Mouse (Mus musculus) liver, embryonic 14 days (tissue): ENCODE data around the gene Ccl12. TPM values are rescaled to one million over a fixed set of nuclear protein-coding genes. Genes with fewer than 3 reads are reported as not detected.

ENCODE experiments used
- polyA plus RNA-seq: library from polyadenylated mRNA; depleted of rRNA; stranded (reverse); fragments of >200 nt; gene quantifications from 2 replicates; pipeline ENCODE4 v1.2.3, GENCODE M21; 2012; rRNA removed

The Ccl12 gene
- 0.47 and 0.70 TPM in 2 replicates for polyA plus RNA-seq

DNA sequence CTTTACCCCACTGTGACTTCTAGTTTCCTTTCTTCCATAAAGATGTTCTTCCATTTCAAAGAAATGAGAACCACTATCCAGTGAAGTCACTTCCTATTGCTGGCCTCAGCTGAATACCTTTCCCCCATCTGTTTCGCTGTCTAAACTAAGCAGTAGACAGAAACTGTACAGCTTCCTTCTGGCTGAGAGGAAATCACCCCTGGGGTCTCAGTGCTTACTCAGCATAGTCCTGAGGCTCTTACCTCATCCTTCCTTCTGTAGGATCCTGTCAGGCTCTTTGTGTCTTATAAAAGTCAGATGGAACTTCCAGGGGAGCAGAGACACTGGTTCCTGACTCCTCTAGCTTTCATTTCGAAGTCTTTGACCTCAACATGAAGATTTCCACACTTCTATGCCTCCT, at the start of gene Ccl12:
TSS of gene Ccl12 (plus strand) at position 317 of the 400 bp plus-strand sequence.

DNA sequence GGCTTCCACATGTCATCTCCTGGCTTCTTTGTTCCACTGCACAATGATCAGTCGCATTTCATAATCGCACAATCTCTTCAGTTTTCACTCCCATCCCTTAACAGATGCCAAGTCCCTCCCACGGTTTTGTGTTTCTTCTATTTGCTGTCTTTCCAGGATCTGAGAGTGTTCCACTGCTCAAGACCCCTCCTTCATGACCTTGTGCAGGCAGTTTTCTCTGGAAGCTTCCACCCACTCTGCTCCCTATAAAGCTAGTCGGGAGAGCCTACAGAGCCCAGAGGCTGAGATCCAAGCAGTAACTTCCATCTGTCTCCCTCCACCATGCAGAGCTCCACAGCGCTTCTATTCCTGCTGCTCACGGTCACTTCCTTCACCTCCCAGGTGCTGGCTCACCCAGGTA, 44.0 kb upstream of the Ccl12 start, which contains the start of gene Ccl11:
TSS of gene Ccl11 (plus strand) at position 178 of the 400 bp plus-strand sequence.

DNA sequence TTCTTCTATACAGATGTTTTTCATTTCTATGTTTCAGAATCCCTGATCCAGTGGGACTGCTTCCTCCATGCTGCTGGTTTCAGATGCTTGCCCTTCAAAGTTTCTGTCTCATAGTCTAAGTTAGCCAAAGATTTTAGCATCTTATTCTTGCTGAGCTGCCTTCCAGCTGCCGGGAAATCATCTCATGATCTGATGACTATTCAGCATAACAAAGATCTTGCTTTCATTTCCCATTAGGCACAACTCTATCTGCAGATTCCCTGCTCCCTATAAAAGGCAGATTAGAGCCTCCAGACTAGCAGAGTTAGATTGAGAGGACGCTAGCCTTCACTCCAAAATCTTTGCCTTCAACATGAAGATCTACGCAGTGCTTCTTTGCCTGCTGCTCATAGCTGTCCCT, 13.2 kb downstream of the Ccl12 start, which contains the start of gene Ccl8:
TSS of gene Ccl8 (plus strand) at position 301 of the 400 bp plus-strand sequence.

Other genes starting within 250 kb of the Ccl12 start
- not detected in 2 replicates for gene 5530401A14Rik, start 241.2 kb upstream of the Ccl12 start, polyA plus RNA-seq
- gene Asic2, start 133.4 kb upstream of the Ccl12 start, polyA plus RNA-seq: 0.01 TPM in 1 of 2 replicates, not detected in the other
- gene Ccl2, start 66.3 kb upstream of the Ccl12 start, polyA plus RNA-seq: 1.1 and 1.3 TPM in 2 replicates
- not detected in 2 replicates for gene Gm17268, start 63.3 kb upstream of the Ccl12 start, polyA plus RNA-seq
- 0.16 and 0.27 TPM in 2 replicates for gene Ccl7, start 56.1 kb upstream of the Ccl12 start, polyA plus RNA-seq
- 0.18 TPM in 1 of 2 replicates, not detected in the other for gene Ccl11, start 44.0 kb upstream of the Ccl12 start, polyA plus RNA-seq
- gene Ccl8, start 13.3 kb downstream of the Ccl12 start, polyA plus RNA-seq: not detected in 2 replicates
- gene Ccl1, start 203.8 kb downstream of the Ccl12 start, polyA plus RNA-seq: not detected in 2 replicates